In the genomic region with DNA sequence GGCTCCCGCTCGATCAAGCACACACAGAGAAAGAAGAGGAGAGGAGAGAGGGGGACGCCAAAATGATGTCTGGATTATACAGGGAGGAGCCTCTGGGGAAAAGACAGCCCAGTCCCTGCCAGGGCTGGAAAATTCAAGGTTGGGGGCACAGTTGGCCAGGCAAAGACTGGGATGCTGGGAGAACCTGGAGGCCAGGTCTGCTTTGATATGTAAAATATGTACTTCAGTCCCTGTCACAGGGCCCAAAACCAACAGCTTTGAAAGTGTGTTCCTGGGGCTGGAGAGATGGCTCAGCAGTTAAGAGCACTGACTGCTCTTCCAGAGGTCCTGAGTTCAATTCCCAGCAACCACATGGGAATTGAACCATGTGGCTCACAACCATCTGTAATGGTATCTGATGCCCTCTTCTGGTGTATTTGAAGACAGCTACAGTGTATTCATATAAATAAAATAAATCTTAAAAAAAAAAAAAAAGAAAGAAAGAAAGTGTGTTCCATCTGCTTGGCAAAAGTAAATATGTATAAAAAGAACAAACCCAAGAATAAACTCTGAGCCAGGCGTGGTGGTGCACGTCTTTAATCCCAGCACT, we compare ENCODE assay signal across 3 mouse cellular contexts. TPM values are rescaled to one million over a fixed set of nuclear protein-coding genes. Genes with fewer than 3 reads are reported as not detected.
"Had no signal": no experiment of that assay in that cellular context is flagged by ENCODE, and none has a peak within 500 bp of the region (broad histone marks: within the 10 kb centered on the region; RNA-seq: fewer than 3 reads in every experiment).

No protein-coding gene starts in this region.

RNA-seq across cellular contexts. Expression of gene Fblim1, which starts 44.5 kb away (rescaled TPM):
- total RNA-seq: megakaryocyte, adult 5-6 weeks; monocyte, adult 5-6 weeks had no signal

RNA-seq across cellular contexts. Expression of gene Tmem82, which starts 57.0 kb away (rescaled TPM):
- total RNA-seq: monocyte, adult 5-6 weeks; neutrophil, adult 5-6 weeks had no signal
